Mouse (Mus musculus): ENCODE measurements at regions not wholly inside any gene's neighbourhood (a gene's known extent, or its start where the extent isn't known, plus 50 kb on each side); places are given as distances from the start of the nearest gene placed in this dataset.

DNA sequence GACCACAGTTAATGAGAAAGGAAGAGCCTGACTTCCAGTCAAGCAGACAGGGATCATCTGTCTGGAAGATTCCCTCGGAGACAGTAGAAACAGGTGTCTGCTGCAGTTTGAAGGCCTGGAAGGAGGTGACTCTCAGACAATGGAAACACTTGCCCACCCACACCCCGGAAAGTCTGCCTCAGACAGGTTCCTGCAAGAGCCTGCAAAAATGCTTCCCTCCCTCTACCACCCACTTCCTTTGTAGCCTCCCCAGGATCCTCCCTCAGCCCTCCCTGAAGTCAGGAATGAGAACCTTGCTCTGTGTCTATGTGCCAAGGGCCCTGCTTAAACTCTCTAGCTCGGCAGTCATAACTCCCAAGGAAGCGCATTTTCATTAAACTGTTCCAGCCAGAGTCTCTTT is 226.2 kb downstream of the Mycn start:
- in situ Hi-C loops (cut with MboI; ENCODE audit: low sequenced_read_pairs) = no loop called here

DNA sequence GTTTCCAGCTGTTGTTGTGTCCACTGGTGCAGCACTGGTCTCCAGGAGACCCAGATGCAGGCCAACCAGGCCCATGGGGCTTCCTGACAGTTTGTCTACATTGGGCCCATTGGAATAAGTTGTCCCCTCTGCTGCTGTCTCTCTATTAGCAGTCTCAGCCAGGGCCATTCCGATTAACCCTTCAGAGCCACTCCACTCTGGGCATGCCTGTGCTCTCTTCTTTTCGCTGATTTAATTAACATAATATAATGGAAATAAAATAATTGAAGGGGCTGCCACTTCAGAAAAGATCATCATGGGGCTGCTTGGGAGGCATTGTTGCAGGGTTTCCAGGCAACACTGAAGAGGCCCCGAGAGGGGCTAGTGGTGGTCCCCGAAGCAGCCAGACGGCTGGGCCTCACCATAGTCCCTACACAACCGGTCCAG is 231.5 kb downstream of the Mycn start:
- in situ Hi-C loops (cut with MboI; ENCODE audit: low sequenced_read_pairs) = no loop called here

DNA sequence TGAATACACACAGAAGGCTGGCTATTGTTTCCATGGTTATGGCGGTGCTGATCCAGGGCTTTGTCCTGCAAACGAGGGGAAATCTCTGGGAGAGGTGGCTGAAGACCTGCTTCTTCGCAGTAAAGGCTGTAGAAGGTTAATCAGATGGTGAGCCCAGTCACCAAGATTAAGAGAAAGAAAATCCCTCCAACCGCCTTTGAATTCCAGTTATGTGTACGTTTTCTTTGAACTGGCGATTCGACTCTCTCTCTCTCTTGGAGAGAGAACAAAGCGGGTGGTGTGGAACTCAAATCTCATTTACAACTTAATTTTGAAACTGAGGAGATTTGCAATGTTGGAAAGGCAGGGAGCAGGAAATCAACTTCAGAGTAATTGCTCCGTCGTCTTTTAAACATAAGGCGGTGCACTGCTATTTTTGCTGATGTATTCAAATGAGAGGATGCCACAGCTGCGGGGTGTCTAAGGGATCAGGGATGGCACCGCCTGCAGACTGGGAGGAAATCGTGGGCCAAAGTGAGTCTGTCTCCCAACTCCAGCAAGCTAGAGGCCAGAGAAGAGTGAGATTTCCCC is 232.7 kb downstream of the Mycn start:
- in situ Hi-C loops (cut with MboI; ENCODE audit: low sequenced_read_pairs) = no loop called here

GRCm38 (mm10) chr12:12706326-12706920 is 235.3 kb downstream of the Mycn start:
- in situ Hi-C loops (cut with MboI; ENCODE audit: low sequenced_read_pairs) = no loop called here

- in situ Hi-C loops (cut with MboI; ENCODE audit: low sequenced_read_pairs) = no loop called here
Measured at GRCm38 (mm10) chr12:12701735-12702134, 240.0 kb downstream of the Mycn start.

GRCm38 (mm10) chr12:12701060-12701667 is 240.6 kb downstream of the Mycn start:
- in situ Hi-C loops (cut with MboI; ENCODE audit: low sequenced_read_pairs) = no loop called here

- in situ Hi-C loops (cut with MboI; ENCODE audit: low sequenced_read_pairs) = no loop called here
Measured at GRCm38 (mm10) chr12:12693838-12694777, 247.6 kb downstream of the Mycn start.

- in situ Hi-C loops (cut with MboI; ENCODE audit: low sequenced_read_pairs) = no loop called here
Measured at GRCm38 (mm10) chr12:12687376-12687775, 254.3 kb downstream of the Mycn start.

GRCm38 (mm10) chr12:12685217-12685522 is 256.5 kb downstream of the Mycn start:
- in situ Hi-C loops (cut with MboI; ENCODE audit: low sequenced_read_pairs) = no loop called here

DNA sequence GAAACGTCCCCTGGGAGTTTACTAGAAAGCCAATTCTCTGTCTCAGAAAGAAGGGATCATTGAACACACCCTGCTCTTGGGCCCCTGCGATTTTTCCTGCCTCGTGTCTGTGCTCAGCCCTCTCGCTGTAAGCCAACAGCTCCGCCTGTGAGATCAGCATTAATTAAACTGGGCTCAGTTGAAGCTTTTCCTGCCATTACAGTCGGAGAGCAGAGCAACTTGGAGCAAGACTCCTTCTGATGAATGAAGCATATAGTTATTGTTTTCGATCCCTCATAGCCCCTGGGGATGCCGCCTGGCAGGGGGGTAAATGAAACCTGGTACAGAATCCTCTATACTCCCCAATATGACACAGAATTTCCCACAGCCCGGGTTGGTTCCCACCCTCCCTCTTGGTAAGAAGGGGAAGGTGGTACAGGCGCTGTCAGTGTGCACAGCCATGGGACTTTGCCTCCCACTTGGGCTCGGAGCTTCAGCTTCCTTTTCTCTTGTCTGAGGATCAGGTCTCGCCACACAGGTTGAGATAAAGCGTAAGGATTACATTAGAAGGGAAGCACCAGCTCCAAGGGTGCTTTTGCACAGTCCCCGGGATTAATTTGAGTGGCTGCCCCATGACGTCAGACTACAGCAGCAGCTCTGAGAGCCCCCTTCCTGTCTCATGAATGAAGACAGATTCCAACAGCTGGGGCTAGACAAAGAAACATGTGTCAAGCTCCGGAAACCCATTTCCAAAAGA is 257.1 kb downstream of the Mycn start:
- in situ Hi-C loops (cut with MboI; ENCODE audit: low sequenced_read_pairs) = no loop called here

GRCm38 (mm10) chr12:12683733-12684470 is 257.8 kb downstream of the Mycn start:
- in situ Hi-C loops (cut with MboI; ENCODE audit: low sequenced_read_pairs) = no loop called here

GRCm38 (mm10) chr12:12681101-12681500 is 260.6 kb downstream of the Mycn start:
- in situ Hi-C loops (cut with MboI; ENCODE audit: low sequenced_read_pairs) = no loop called here

GRCm38 (mm10) chr12:12680371-12680921 is 261.3 kb downstream of the Mycn start:
- in situ Hi-C loops (cut with MboI; ENCODE audit: low sequenced_read_pairs) = no loop called here

DNA sequence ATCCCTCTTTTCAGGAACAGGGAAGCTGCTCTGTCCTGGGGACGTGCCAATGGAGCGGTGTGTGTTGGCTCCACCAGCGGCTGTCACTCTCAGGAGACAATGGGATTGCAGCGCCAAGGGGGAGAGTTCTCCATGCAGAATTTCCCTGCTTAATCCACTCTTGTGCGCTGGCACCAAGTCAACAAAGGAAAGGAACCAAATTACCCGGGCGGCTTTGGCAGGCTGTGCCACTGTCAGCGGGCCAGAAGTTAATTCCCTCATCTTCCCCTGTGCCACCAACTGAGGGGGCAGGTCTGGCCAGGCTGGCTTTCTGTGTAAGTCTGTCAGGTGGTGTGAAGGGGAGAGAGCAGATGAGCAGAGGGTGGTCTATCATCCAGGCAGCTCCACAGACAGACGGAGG is 265.0 kb downstream of the Mycn start:
- in situ Hi-C loops (cut with MboI; ENCODE audit: low sequenced_read_pairs) = no loop called here

DNA sequence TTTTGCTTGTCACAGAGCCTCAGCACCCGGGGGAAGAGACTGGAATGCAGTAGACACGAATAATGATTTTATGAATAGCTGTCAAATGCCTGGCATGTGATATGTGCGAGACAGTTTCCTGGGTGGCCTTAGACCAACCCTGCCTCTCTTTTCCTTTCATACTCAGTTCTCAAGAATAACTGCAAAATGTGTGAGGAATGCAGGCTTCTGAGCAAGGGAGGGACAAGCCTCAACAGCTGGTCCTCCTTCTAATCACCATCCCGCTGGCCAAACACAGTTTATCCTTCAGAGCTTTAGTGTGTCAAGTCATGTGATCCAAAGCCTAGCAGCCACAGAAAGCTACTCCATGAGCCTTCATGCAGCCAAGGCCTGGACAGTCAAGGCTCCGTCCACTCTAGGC is 271.8 kb downstream of the Mycn start:
- in situ Hi-C loops (cut with MboI; ENCODE audit: low sequenced_read_pairs) = no loop called here

DNA sequence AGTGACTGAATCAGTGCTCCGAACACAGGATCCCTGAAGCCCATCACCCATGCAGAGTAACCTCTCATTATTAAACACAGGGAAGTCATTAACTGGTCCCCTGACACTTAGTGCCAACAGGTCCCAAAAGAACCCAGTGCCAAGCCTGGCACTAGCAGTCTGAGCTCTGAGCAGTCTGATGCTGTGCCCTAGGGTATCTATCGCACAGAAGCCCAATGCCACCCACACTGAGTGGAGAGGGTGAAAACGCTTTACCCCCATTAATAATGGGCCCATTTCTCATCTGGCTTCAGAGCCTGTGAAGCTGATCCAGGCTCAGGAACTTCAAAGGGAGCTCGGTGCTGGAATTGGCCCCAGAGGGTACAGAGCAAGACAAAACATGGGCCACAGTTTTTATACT is 272.8 kb downstream of the Mycn start:
- in situ Hi-C loops (cut with MboI; ENCODE audit: low sequenced_read_pairs) = no loop called here

DNA sequence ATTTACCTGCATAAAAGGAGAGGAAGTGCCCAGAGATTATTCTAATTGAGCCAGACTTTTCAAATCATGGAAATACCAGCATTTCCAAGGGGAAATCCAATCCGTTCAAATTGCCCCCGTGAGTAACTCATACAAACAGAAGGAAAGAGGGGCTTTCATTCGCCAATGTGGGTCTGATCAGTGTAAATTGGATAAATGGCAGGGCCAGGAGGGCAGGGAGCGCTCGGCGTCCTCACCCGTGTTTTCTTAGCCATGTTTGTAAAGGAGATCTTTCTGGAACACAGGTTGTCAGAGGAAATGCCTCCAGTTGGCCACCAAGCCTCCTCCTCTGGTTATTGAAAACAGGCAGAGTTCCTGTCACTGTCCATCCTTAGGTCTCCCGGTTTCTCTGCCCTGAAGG is 286.1 kb downstream of the Mycn start:
- in situ Hi-C loops (cut with MboI; ENCODE audit: low sequenced_read_pairs) = no loop called here

DNA sequence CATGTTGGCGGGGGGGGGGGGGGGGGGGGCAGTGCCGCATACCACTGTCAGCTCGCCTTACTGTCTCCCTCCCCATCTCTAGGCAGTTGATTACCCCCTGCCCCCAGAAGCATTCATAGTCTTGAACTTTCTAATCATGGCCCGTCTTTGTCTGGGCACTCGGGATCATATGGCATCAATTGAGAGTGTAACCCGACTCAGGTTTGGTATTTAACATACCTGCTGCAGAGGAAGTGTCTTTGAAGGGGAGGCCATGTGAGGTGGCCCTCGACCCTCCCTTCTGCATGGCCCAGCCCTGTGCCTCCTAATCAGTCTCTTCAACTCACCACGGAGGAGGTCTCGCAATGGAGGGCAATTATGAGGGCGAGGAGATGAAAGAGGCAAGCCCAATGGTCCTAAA is 286.5 kb downstream of the Mycn start:
- in situ Hi-C loops (cut with MboI; ENCODE audit: low sequenced_read_pairs) = no loop called here

DNA sequence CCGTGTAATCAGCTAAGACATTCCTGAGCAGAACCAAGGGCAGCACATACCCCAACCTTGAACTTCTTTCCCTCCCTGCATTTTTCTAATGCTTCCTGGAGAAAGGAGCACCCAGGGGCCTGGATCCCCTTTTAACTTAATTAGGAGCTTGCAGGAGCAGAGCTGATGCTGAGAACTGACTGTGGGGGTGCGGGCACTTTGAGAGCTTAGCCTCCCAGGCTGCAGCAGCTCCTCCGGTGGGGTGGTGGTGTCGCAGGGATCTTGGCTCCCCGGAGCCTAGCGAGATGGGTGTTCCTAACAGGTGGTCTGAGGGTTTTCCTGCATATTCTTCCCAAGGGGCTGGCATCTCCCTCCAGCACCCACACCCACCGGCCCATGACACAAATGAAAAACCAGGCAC is 289.4 kb downstream of the Mycn start:
- in situ Hi-C loops (cut with MboI; ENCODE audit: low sequenced_read_pairs) = no loop called here

GRCm38 (mm10) chr12:12650309-12650708 is 291.4 kb downstream of the Mycn start:
- in situ Hi-C loops (cut with MboI; ENCODE audit: low sequenced_read_pairs) = no loop called here
